Mouse (Mus musculus) brain, embryonic 14.5 days (tissue): ENCODE measurements at regions not wholly inside any gene's neighbourhood (a gene's known extent, or its start where the extent isn't known, plus 50 kb on each side); places are given as distances from the start of the nearest gene placed in this dataset.

Experiments
- CTCF ChIP-seq: fragments of 200-500 bp; IDR thresholded peaks from 2 replicates; pipeline ENCODE4 v1.5.1; 2012; ENCODE audit warnings: inconsistent platforms, mild to moderate bottlenecking, moderate library complexity, borderline replicate concordance; ENCODE audit not compliant: insufficient read depth, insufficient read length; ENCODE audit errors: extremely low read depth
- POLR2A ChIP-seq: fragments of 200-500 bp; IDR thresholded peaks from 2 replicates; pipeline ENCODE4 v1.6.1; 2012; ENCODE audit warnings: mild to moderate bottlenecking, inconsistent platforms, borderline replicate concordance; ENCODE audit not compliant: poor library complexity, insufficient read depth, insufficient read length, severe bottlenecking; ENCODE audit errors: extremely low read depth

- TF ChIP-seq CTCF (no peak), POLR2A (no peak)
Observed at GRCm38 (mm10) chr7:95914406-95915080, 256.5 kb upstream of the Tenm4 start.
